Mouse (Mus musculus): ENCODE measurements around the gene Gm43518.

- TF ChIP-seq POLR2A (IDR thresholded peaks at IDR 0.05; ENCODE audit: low read depth, low read length) (no peak), CTCF (IDR thresholded peaks at IDR 0.05; ENCODE audit: extremely low read depth, insufficient read depth, insufficient read length, insufficient replicate concordance) (no peak)
Observed at GRCm38 (mm10) chr5:123878056-123878455, 49.2 kb upstream of the Gm43518 start.

Data from spleen, adult 2 months (tissue).